Mouse (Mus musculus) megakaryocyte progenitor cell, adult 5-6 weeks (primary cell): Measurements from ENCODE around the gene Itgb3bp. TPM values are rescaled to one million over a fixed set of nuclear protein-coding genes. Genes with fewer than 3 reads are reported as not detected.

Experiments used
- ATAC-seq: replicated peaks from 2 replicates; pipeline ENCODE4 v1.8.0; 2016; ENCODE audit warnings: mild to moderate bottlenecking, moderate TSS enrichment, inconsistent platforms; ENCODE audit not compliant: poor library complexity
- total RNA-seq, 2 experiments: library from RNA; stranded (forward) in 1 of 2; stranded (reverse) in 1 of 2; fragments of 157-497, 149-512 nt in 1 of 2; fragments of 200-1000 nt in 1 of 2; gene quantifications; 2 replicates each; pipeline versions ENCODE4 v1.2.3 to v1.2.4; 2015 to 2017

Gene Itgb3bp
- total RNA-seq, 2 experiments from 2014 or later, result 26.8 to 28.7 TPM

GRCm38 (mm10) chr4:99752426-99752825 lies 177.2 kb downstream of the Itgb3bp start:
- no peak for ATAC-seq

GRCm38 (mm10) chr4:99739836-99740235 lies 189.8 kb downstream of the Itgb3bp start:
- ATAC-seq, result no peak

- ATAC-seq, result peak; percentile 64
These were observed 203.6 kb downstream of the Itgb3bp start for GRCm38 (mm10) chr4:99725914-99726451.

GRCm38 (mm10) chr4:99724331-99724730 lies 205.3 kb downstream of the Itgb3bp start:
- ATAC-seq, result no peak

GRCm38 (mm10) chr4:99717905-99718304 lies 211.7 kb downstream of the Itgb3bp start:
- no peak for ATAC-seq

- ATAC-seq, result peak; percentile 30
These were observed 213.7 kb downstream of the Itgb3bp start for GRCm38 (mm10) chr4:99715783-99716416.

Other genes starting within 250 kb of the Itgb3bp start
- gene Alg6, start 214.1 kb downstream of the Itgb3bp start, total RNA-seq (2015), result 19.3 and 27.1 TPM in 2 replicates
- gene Alg6, start 214.1 kb downstream of the Itgb3bp start, total RNA-seq (2017), result 18.2 and 20.6 TPM in 2 replicates
- gene Efcab7, start 100.6 kb downstream of the Itgb3bp start, total RNA-seq (2015), result 15.5 and 18.7 TPM in 2 replicates
- 4.3 and 10.8 TPM in 2 replicates for gene Efcab7, start 100.6 kb downstream of the Itgb3bp start, total RNA-seq (2017)
- 17.6 and 19.8 TPM in 2 replicates for gene Pgm1, start 399 bp downstream of the Itgb3bp start, total RNA-seq (2015)
- gene Pgm1, start 399 bp downstream of the Itgb3bp start, total RNA-seq (2017), result 42.3 and 43.0 TPM in 2 replicates
- gene Ror1, start 166.0 kb upstream of the Itgb3bp start, total RNA-seq (2015), result not detected in 2 replicates
- not detected in 2 replicates for gene Ror1, start 166.0 kb upstream of the Itgb3bp start, total RNA-seq (2017)